Mouse (Mus musculus): Measurements from ENCODE around the gene Dupd1. TPM values are rescaled to one million over a fixed set of nuclear protein-coding genes. Genes with fewer than 3 reads are reported as not detected.
"Not testable (repeated sequence)": the region's sequence is repeated elsewhere in the genome, so short reads cannot be mapped to it uniquely, and the experiment has no call there.

The Dupd1 gene
- polyA plus RNA-seq, 1 experiment from 2014 or later = not detected

GRCm38 (mm10) chr14:21670422-21671006 lies 43.9 kb downstream of the Dupd1 start:
- not testable (repeated sequence) for H3K4me2 ChIP-seq (ENCODE audit: low read depth, low read length); H3K27ac ChIP-seq (ENCODE audit: low read length); H3K9me3 ChIP-seq (ENCODE audit: control insufficient read depth, low read length); ATAC-seq (ENCODE audit: low read depth); H3K4me3 ChIP-seq (ENCODE audit: low read length); H3K36me3 ChIP-seq (ENCODE audit: control insufficient read depth, insufficient read depth, low read length); H3K27me3 ChIP-seq (ENCODE audit: control insufficient read depth, insufficient read depth, low read depth, low read length); H3K9ac ChIP-seq (ENCODE audit: low read length)
- H3K4me1 ChIP-seq (replicated peaks; ENCODE audit: control insufficient read depth, insufficient read depth, low read length) = peaks cover 17% of the 10 kb centered on the region; the same call in 1 of the 2 replicates
- 92% methylated on average over 15 of the region's 15 CpGs for WGBS

GRCm38 (mm10) chr14:21669633-21670421 lies 44.5 kb downstream of the Dupd1 start:
- H3K27me3 ChIP-seq (ENCODE audit: control insufficient read depth, insufficient read depth, low read depth, low read length) = no peaks in the 10 kb centered on the region
- no peak overlapping the region for H3K4me2 ChIP-seq (ENCODE audit: low read depth, low read length)
- H3K9ac ChIP-seq (ENCODE audit: low read length) = no peak overlapping the region
- H3K27ac ChIP-seq (ENCODE audit: low read length) = peak overlapping the region; percentile 36; the same call in 1 of the 2 replicates
- 57% methylated on average over 11 of the region's 11 CpGs for WGBS
- H3K36me3 ChIP-seq (ENCODE audit: control insufficient read depth, insufficient read depth, low read length) = peaks cover 10% of the 10 kb centered on the region
- peak; percentile 96 for ATAC-seq (ENCODE audit: low read depth)
- H3K4me3 ChIP-seq (ENCODE audit: low read length) = no peak overlapping the region
- H3K4me1 ChIP-seq (replicated peaks; ENCODE audit: control insufficient read depth, insufficient read depth, low read length) = peaks cover 17% of the 10 kb centered on the region; the same call in 1 of the 2 replicates
- H3K9me3 ChIP-seq (ENCODE audit: control insufficient read depth, low read length) = no peaks in the 10 kb centered on the region

- H3K4me1 ChIP-seq (replicated peaks; ENCODE audit: control insufficient read depth, insufficient read depth, low read length) = peaks cover 15% of the 10 kb centered on the region; the same call in 1 of the 2 replicates
- no peak overlapping the region for H3K4me3 ChIP-seq (ENCODE audit: low read length)
- H3K9me3 ChIP-seq (ENCODE audit: control insufficient read depth, low read length) = no peaks in the 10 kb centered on the region
- H3K9ac ChIP-seq (ENCODE audit: low read length) = no peak overlapping the region
- H3K4me2 ChIP-seq (ENCODE audit: low read depth, low read length) = no peak overlapping the region
- H3K27ac ChIP-seq (ENCODE audit: low read length) = peak overlapping the region; percentile 36
- H3K27me3 ChIP-seq (ENCODE audit: control insufficient read depth, insufficient read depth, low read depth, low read length) = no peaks in the 10 kb centered on the region
- 55% methylated on average over 11 of the region's 11 CpGs for WGBS
- peaks cover 14% of the 10 kb centered on the region for H3K36me3 ChIP-seq (ENCODE audit: control insufficient read depth, insufficient read depth, low read length)
- ATAC-seq (ENCODE audit: low read depth) = peak; percentile 71
Observed at GRCm38 (mm10) chr14:21669218-21669617, 45.2 kb downstream of the Dupd1 start.

GRCm38 (mm10) chr14:21662465-21663142 lies 51.8 kb downstream of the Dupd1 start:
- Histone ChIP-seq H3K4me1 (replicated peaks; ENCODE audit: control insufficient read depth, insufficient read depth, low read length) (peaks cover 5% of the 10 kb centered on the region; the same call in 1 of the 2 replicates), H3K36me3 (ENCODE audit: control insufficient read depth, insufficient read depth, low read length) (peaks cover 13% of the 10 kb centered on the region; the same call in 1 of the 2 replicates), H3K27ac (ENCODE audit: low read length) (no peak overlapping the region), H3K9ac (ENCODE audit: low read length) (no peak overlapping the region), H3K9me3 (ENCODE audit: control insufficient read depth, low read length) (no peaks in the 10 kb centered on the region), H3K27me3 (ENCODE audit: control insufficient read depth, insufficient read depth, low read depth, low read length) (no peaks in the 10 kb centered on the region), H3K4me2 (ENCODE audit: low read depth, low read length) (no peak overlapping the region), H3K4me3 (ENCODE audit: low read length) (no peak overlapping the region)
- WGBS = 63% methylated on average over 8 of the region's 8 CpGs
- no peak for ATAC-seq (ENCODE audit: low read depth)

- H3K9ac ChIP-seq (ENCODE audit: low read length) = no peak overlapping the region
- H3K27ac ChIP-seq (ENCODE audit: low read length) = no peak overlapping the region
- H3K27me3 ChIP-seq (ENCODE audit: control insufficient read depth, insufficient read depth, low read depth, low read length) = no peaks in the 10 kb centered on the region
- 28% methylated on average over 5 of the region's 5 CpGs for WGBS
- H3K4me1 ChIP-seq (replicated peaks; ENCODE audit: control insufficient read depth, insufficient read depth, low read length) = peaks cover 5% of the 10 kb centered on the region; the same call in 1 of the 2 replicates
- no peak overlapping the region for H3K4me3 ChIP-seq (ENCODE audit: low read length)
- H3K36me3 ChIP-seq (ENCODE audit: control insufficient read depth, insufficient read depth, low read length) = peaks cover 10% of the 10 kb centered on the region; the same call in 1 of the 2 replicates
- H3K9me3 ChIP-seq (ENCODE audit: control insufficient read depth, low read length) = no peaks in the 10 kb centered on the region
- H3K4me2 ChIP-seq (ENCODE audit: low read depth, low read length) = peak overlapping the region; percentile 30
- ATAC-seq (ENCODE audit: low read depth) = peak; percentile 80
Observed at GRCm38 (mm10) chr14:21659652-21660051, 54.7 kb downstream of the Dupd1 start.

GRCm38 (mm10) chr14:21659155-21659554 lies 55.2 kb downstream of the Dupd1 start:
- H3K9me3 ChIP-seq (ENCODE audit: control insufficient read depth, low read length) = no peaks in the 10 kb centered on the region
- peak overlapping the region; percentile 12; the same call in 1 of the 2 replicates for H3K4me3 ChIP-seq (ENCODE audit: low read length)
- peaks cover 7% of the 10 kb centered on the region; the same call in 1 of the 2 replicates for H3K36me3 ChIP-seq (ENCODE audit: control insufficient read depth, insufficient read depth, low read length)
- no peaks in the 10 kb centered on the region for H3K27me3 ChIP-seq (ENCODE audit: control insufficient read depth, insufficient read depth, low read depth, low read length)
- no peak overlapping the region for H3K9ac ChIP-seq (ENCODE audit: low read length)
- no peak overlapping the region for H3K27ac ChIP-seq (ENCODE audit: low read length)
- peaks cover 5% of the 10 kb centered on the region; the same call in 1 of the 2 replicates for H3K4me1 ChIP-seq (replicated peaks; ENCODE audit: control insufficient read depth, insufficient read depth, low read length)
- peak overlapping the region; percentile 30 for H3K4me2 ChIP-seq (ENCODE audit: low read depth, low read length)
- peak; percentile 73 for ATAC-seq (ENCODE audit: low read depth)
- WGBS = 40% methylated on average over 13 of the region's 13 CpGs

- no peak overlapping the region for H3K4me2 ChIP-seq (ENCODE audit: low read depth, low read length)
- H3K36me3 ChIP-seq (ENCODE audit: control insufficient read depth, insufficient read depth, low read length) = no peaks in the 10 kb centered on the region
- H3K4me3 ChIP-seq (ENCODE audit: low read length) = no peak overlapping the region
- ATAC-seq (ENCODE audit: low read depth) = no peak
- no peaks in the 10 kb centered on the region for H3K4me1 ChIP-seq (replicated peaks; ENCODE audit: control insufficient read depth, insufficient read depth, low read length)
- no peaks in the 10 kb centered on the region for H3K9me3 ChIP-seq (ENCODE audit: control insufficient read depth, low read length)
- H3K27ac ChIP-seq (ENCODE audit: low read length) = no peak overlapping the region
- WGBS = 49% methylated on average over 2 of the region's 2 CpGs
- H3K27me3 ChIP-seq (ENCODE audit: control insufficient read depth, insufficient read depth, low read depth, low read length) = no peaks in the 10 kb centered on the region
- no peak overlapping the region for H3K9ac ChIP-seq (ENCODE audit: low read length)
Observed at GRCm38 (mm10) chr14:21653813-21654212, 60.6 kb downstream of the Dupd1 start.

GRCm38 (mm10) chr14:21640806-21641435 lies 73.5 kb downstream of the Dupd1 start:
- Histone ChIP-seq H3K4me1 (replicated peaks; ENCODE audit: control insufficient read depth, insufficient read depth, low read length) (no peaks in the 10 kb centered on the region), H3K4me2 (ENCODE audit: low read depth, low read length) (no peak overlapping the region), H3K36me3 (ENCODE audit: control insufficient read depth, insufficient read depth, low read length) (peaks cover 9% of the 10 kb centered on the region), H3K27me3 (ENCODE audit: control insufficient read depth, insufficient read depth, low read depth, low read length) (no peaks in the 10 kb centered on the region), H3K9me3 (ENCODE audit: control insufficient read depth, low read length) (no peaks in the 10 kb centered on the region), H3K4me3 (ENCODE audit: low read length) (no peak overlapping the region), H3K27ac (ENCODE audit: low read length) (no peak overlapping the region), H3K9ac (ENCODE audit: low read length) (no peak overlapping the region)
- WGBS = 57% methylated on average over 4 of the region's 4 CpGs
- 0 out of 2 replicates have a peak, but pooled peaks have one; percentile 20 for ATAC-seq (ENCODE audit: low read depth)
